Mouse (Mus musculus) monocyte, adult 5-6 weeks (primary cell): ENCODE data around the gene Vps9d1. TPM values are rescaled to one million over a fixed set of nuclear protein-coding genes. Genes with fewer than 3 reads are reported as not detected.
"Not testable (repeated sequence)": the region's sequence is repeated elsewhere in the genome, so short reads cannot be mapped to it uniquely, and the experiment has no call there.

Experiments
- ATAC-seq: fragments of 153-309, 156-312 bp; replicated peaks from 2 replicates; pipeline ENCODE4 v1.8.0; 2017; ENCODE audit warnings: mild to moderate bottlenecking; ENCODE audit not compliant: low TSS enrichment, insufficient number of reproducible peaks, severe bottlenecking, poor library complexity, low FRiP score
- total RNA-seq: library from RNA; stranded (forward); fragments of 200-1000, 200-491, 200-594 nt; gene quantifications from 3 replicates; pipeline ENCODE4 v1.2.3, GENCODE M21; 2017

The Vps9d1 gene
- total RNA-seq, 1 experiment from 2014 or later, result 54.9 TPM

DNA sequence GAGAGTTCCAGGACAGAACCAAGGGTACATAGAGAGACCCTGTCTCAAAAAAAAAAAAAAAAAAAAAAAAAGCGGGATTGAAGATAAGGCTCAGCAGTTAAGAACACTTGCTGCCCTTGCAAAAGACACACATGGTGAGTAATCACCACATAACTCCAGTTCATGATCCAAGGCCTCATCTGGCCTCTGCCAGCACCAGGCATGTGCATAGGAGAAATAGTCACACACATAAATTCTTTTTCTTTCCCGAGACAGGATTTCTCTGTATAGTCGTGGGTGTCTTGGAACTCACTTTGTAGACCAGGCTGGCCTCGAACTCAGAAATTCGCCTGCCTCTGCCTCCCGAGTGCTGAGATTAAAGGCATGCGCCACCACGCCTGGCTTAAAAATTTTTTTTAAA is 3.4 kb upstream of the Vps9d1 start:
- not testable (repeated sequence) for ATAC-seq

- ATAC-seq, result no peak
Observed at GRCm38 (mm10) chr8:123257114-123257513, 3.0 kb upstream of the Vps9d1 start.

DNA sequence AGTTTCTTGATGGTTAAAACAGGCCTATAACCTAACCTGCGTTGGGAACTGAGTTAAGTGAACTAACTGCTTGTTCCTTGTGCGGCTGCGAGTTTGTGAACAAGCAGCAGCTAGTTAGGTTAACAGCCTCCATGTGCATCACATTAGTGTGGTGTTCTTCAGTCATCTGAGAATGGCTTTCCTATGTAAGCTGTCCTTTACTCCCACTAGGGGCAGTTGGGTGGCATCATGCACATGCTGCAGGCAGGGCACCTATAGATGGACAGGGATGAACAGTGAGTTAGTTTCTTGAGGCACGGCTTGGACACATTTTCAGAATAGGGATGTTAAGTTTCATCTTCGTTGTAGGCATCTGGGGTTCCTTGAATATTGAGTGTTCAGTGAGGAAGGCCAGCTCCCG is 1.0 kb upstream of the Vps9d1 start:
- ATAC-seq, result no peak

DNA sequence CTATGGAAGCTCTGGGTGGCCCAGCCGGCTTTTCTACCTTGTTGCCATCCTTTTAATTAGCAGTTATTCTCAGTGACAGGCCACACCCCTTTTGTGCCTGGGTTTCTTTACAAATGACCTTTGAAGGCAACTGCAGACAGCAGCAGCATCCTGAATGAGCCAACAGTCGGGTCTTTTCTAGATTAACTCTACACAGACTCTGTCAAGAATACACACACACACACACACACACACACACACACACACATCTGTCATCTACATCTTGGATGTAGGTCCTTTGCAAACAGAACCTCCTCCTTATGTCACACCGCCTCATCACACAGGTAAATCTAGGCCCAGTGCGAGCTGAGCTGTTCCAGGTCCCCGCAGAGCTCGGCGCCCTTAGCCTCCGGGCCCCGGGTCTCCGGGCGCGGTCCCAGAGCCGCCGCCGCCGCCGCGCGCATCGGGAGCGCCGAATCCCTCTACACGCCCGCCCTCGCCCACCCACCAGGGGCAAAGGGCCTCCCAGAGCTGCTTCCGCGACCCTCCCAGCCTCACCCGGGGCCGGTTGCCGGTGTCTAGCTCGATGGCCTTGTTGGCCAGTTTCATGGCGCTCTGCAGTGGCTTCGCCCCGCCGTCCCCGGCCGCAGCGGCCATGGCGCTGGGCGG is 573 bp downstream of the Vps9d1 start:
- ATAC-seq, result no peak

DNA sequence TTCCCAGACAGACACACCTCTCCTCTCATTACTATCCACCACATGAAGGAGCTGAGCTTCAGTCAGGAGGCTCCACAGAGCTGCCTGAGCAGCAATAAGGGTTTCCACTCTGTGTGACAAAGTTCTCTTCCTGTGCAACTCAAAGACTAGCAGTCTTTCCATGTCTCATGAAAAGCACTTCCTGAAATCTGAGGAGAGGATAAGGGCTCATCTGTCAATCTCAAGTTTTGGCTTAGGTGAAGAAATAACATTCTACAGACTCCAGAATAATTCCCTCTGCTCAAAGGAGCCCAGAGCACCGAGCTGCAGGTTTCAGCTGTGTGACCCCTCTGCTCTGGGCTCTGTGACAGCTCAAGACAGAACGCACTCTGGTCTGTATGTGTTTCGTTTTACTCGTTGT is 1.2 kb downstream of the Vps9d1 start:
- ATAC-seq, result no peak

DNA sequence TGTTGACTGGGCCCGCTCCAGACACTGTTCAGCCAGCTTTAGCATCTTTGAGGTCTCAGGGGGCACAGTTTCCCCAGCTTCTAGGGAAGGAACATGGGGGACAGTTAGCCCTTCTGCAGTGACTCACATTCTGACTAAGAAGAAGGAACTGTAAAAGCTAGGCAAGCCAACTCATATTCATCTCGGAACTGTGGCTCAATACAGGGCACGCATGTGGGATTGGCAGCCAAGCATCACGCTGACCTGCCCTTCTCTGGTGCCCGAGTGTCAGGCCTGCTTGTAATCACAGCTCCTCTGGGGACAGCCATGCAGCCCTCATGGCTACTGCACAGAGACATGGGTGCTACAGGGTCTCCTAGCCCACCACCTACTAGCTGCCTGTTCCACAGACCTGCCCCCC is 3.2 kb downstream of the Vps9d1 start:
- ATAC-seq, result no peak

- peak; percentile 56 for ATAC-seq
Observed at GRCm38 (mm10) chr8:123248596-123248995, 5.6 kb downstream of the Vps9d1 start.

DNA sequence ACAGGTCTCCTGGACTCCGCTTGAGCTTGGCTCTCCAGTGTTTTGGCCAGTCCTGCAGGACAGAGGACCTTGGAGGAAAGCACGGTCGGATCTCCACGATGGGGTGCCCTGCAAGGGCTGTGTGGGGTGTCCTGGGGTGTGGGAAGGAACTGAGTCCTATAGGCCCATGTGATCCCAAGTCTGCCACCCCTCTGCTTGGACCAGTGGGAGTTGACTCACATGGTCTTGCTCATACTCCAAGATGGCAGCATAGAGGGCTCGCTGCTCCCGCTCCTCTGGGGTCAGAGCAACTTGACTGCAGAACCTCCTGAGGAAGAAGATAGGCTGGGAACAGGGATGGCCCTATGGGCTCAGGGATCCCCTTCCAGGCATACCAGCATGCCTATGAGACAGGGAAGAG is 6.4 kb downstream of the Vps9d1 start:
- no peak for ATAC-seq

DNA sequence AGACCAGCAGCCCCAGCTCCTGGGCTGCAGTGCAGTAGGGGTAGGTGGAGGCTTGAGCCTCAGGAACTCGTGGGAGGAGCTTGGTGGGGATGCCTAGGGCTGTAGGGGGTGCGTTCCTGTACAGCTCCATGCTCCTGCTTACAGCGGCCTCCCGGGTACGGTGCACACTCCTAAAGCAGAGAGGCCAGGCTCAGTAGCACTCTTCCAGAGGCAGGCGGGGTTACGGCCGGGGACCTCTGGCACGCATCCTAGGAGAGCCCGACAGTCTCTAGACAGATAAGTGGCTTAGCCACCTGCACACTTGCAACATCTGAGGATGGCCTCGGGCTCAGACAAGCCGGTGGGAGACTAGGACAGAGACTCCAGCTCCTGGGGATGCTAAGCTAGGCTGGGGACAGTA is 8.6 kb downstream of the Vps9d1 start:
- no peak for ATAC-seq

DNA sequence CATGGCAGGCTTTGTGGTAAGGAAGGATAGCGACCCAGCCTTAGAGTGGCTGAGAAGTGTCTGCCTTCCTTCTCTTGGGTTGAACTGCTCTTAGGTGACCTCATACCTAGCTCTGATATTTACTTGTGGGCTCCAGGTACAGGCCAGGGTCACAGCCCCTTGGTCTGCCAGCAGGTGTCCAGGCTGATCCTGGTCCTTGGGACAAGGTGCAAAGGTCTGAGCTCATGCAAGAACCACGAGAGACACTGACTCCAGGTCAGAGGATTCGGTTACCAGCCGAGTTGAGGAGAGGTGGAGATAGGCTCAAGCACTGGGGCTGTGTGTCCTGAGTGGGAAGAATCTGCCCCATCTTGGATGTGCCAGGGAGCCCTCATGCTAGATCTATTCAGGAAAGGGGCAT is 9.8 kb downstream of the Vps9d1 start:
- ATAC-seq, result no peak

DNA sequence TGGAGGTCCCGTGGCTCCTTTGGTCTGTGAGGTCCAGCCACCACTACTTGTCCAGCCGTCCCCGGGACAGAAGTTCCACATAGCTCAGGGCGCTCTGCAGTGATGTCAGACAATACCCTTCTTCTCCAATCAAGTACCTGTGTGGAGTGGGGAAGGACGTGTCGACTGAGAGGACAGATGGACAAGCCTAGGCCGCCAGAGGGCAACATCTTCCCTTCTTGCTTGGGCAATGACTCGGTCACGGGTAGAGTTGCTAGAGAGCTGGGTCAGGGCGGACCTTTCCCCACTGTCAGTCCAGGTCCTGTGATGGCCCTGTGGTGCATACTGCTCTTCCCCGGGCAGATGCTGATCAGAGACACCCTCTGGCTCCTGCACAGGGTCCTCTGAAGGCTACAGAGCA is 11.1 kb downstream of the Vps9d1 start:
- ATAC-seq, result no peak

- ATAC-seq, result no peak
Observed at GRCm38 (mm10) chr8:123242107-123242923, 11.8 kb downstream of the Vps9d1 start.

DNA sequence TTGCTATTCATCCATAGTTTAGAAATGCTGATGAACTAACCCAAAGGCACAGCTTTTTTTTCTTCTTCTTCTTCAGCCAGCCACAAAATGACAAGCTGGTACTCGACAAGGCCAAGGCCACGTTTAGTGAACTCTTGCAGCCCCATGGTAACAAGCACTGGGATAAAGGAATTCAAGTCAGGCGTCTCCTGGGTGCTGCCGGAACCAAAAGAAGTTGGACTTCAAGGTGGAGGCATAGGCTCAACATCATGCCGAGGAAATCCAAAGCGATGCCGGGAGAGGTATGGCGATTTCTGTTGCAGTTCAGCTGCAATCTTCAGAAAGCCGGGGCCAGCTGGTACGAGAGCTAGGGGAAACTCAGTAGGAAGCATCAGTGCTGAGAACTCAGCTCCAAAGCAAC is 14.8 kb downstream of the Vps9d1 start:
- ATAC-seq, result no peak

GRCm38 (mm10) chr8:123235520-123236497 is 18.3 kb downstream of the Vps9d1 start, which contains the start of gene Spata2l:
Gene Spata2l, minus strand, starts transcription at chr8:123236233.
- ATAC-seq, result peak; percentile 87

GRCm38 (mm10) chr8:123234918-123235519 is 19.1 kb downstream of the Vps9d1 start:
- no peak for ATAC-seq

- ATAC-seq, result no peak
Observed at GRCm38 (mm10) chr8:123233760-123234159, 20.4 kb downstream of the Vps9d1 start.

GRCm38 (mm10) chr8:123233300-123233699 is 20.8 kb downstream of the Vps9d1 start:
- ATAC-seq, result no peak

GRCm38 (mm10) chr8:123232553-123232952 is 21.6 kb downstream of the Vps9d1 start:
- no peak for ATAC-seq

DNA sequence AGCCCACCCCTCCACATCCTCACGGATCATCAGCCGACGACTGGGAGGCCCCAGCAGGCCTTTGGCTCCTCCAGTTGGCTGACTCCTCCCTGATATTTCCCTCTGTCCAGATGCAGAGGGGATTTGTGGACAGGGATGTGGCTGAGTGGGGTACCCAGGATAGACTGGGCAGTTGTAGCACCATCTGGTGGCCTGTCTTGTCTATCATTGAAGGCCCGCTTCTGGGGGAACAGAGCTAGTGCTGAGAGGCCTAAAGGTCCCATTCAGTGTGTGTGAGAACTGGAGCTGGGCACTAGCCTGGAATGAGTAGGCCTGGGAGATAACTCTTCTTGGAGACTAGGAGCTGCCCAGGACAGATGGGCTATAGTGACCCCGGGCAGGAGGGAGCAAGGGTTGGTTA is 22.4 kb downstream of the Vps9d1 start:
- ATAC-seq, result no peak
